Mouse (Mus musculus) forebrain, embryonic 16.5 days (tissue): ENCODE results near the gene Creb3l2. TPM values are rescaled to one million over a fixed set of nuclear protein-coding genes. Genes with fewer than 3 reads are reported as not detected.

ENCODE experiments used
- ATAC-seq: fragments of 200-750 bp; cut with Nextera tagmentation; 2 replicates; pipeline ENCODE4 v1.8.0; 2017; ENCODE audit warnings: mild to moderate bottlenecking, moderate library complexity
- H3K27ac ChIP-seq: fragments of 300-500 bp; sonication (generic); 2 replicates; pipeline ENCODE4 v1.5.1; 2014; ENCODE audit warnings: low read length, control low read depth
- H3K27me3 ChIP-seq: fragments of 300-500 bp; sonication (generic); replicated peaks from 2 replicates; pipeline ENCODE4 v1.6.1; 2014; ENCODE audit warnings: low read length; ENCODE audit not compliant: control insufficient read depth, insufficient read depth
- H3K36me3 ChIP-seq: fragments of 300-500 bp; sonication (generic); 2 replicates; pipeline ENCODE4 v1.6.1; 2014; ENCODE audit not compliant: control insufficient read depth, insufficient read depth
- H3K4me1 ChIP-seq: fragments of 300-500 bp; sonication (generic); replicated peaks from 2 replicates; pipeline ENCODE4 v1.6.1; 2014; ENCODE audit warnings: low read length; ENCODE audit not compliant: control insufficient read depth, insufficient read depth
- H3K4me2 ChIP-seq: fragments of 300-500 bp; sonication (generic); 2 replicates; pipeline ENCODE4 v1.6.1; 2014; ENCODE audit warnings: mild to moderate bottlenecking, low read length, control low read depth
- H3K4me3 ChIP-seq: fragments of 300-500 bp; sonication (generic); replicated peaks from 2 replicates; pipeline ENCODE4 v1.5.1; 2014; ENCODE audit warnings: mild to moderate bottlenecking, low read length, control low read depth
- H3K9ac ChIP-seq: fragments of 300-500 bp; sonication (generic); replicated peaks from 2 replicates; pipeline ENCODE4 v1.6.1; 2014; ENCODE audit warnings: low read depth, low read length, control low read depth
- H3K9me3 ChIP-seq: fragments of 300-500 bp; sonication (generic); 2 replicates; pipeline ENCODE4 v1.6.1; 2016; ENCODE audit warnings: low read length; ENCODE audit not compliant: control insufficient read depth
- WGBS: fragments of 180-500 bp; shearing (Covaris S2); extraction: QIAGEN DNeasy Blood & Tissue Kit; methylation state at CpG from one replicate; pipeline ENCODE4 v1.1.7; 2014; 5-methylcytosine and 5-hydroxymethylcytosine counted together
- polyA plus RNA-seq: library from polyadenylated mRNA; unstranded; fragments of >200 nt; fragmentation: Nextera tagmentation; extraction: Ambion mirVana; gene quantifications from 2 replicates; pipeline ENCODE4 v1.2.1, GENCODE M21; 2015

Creb3l2 gene
- polyA plus RNA-seq, 1 experiment from 2014 or later, result 3.0 TPM

GRCm38 (mm10) chr6:37291171-37291570 is 150.8 kb downstream of the Creb3l2 start:
- no peak overlapping the region for H3K27ac ChIP-seq
- H3K9me3 ChIP-seq, result no peaks in the 10 kb centered on the region
- H3K9ac ChIP-seq, result no peak overlapping the region
- no peaks in the 10 kb centered on the region for H3K27me3 ChIP-seq
- H3K4me3 ChIP-seq, result no peak overlapping the region
- ATAC-seq, result no peak
- no peaks in the 10 kb centered on the region for H3K36me3 ChIP-seq
- H3K4me1 ChIP-seq, result 0 out of 2 replicates have a peak, but pooled peaks cover 4% of the 10 kb centered on the region
- WGBS, result 96% methylated on average over 1 of the region's 1 CpGs
- no peak overlapping the region for H3K4me2 ChIP-seq

GRCm38 (mm10) chr6:37290691-37291090 is 151.3 kb downstream of the Creb3l2 start:
- 92% methylated on average over 3 of the region's 3 CpGs for WGBS
- H3K27ac ChIP-seq, result no peak overlapping the region
- ATAC-seq, result no peak

GRCm38 (mm10) chr6:37286134-37286533 is 155.8 kb downstream of the Creb3l2 start:
- H3K9ac ChIP-seq, result no peak overlapping the region
- H3K4me2 ChIP-seq, result no peak overlapping the region
- H3K4me3 ChIP-seq, result no peak overlapping the region
- whole genome bisulfite sequencing, result 92% methylated on average over 4 of the region's 4 CpGs
- H3K9me3 ChIP-seq, result no peaks in the 10 kb centered on the region
- ATAC-seq, result no peak
- no peaks in the 10 kb centered on the region for H3K27me3 ChIP-seq
- H3K4me1 ChIP-seq, result no peaks in the 10 kb centered on the region
- no peak overlapping the region for H3K27ac ChIP-seq
- H3K36me3 ChIP-seq, result no peaks in the 10 kb centered on the region

More at GRCm38 (mm10) chr6:37290691-37291090, 151.3 kb downstream of the Creb3l2 start:
- Histone ChIP-seq H3K9ac (no peak overlapping the region), H3K27me3 (no peaks in the 10 kb centered on the region), H3K4me1 (0 out of 2 replicates have a peak, but pooled peaks cover 4% of the 10 kb centered on the region), H3K9me3 (no peaks in the 10 kb centered on the region), H3K36me3 (no peaks in the 10 kb centered on the region), H3K4me3 (no peak overlapping the region), H3K4me2 (no peak overlapping the region)

- Histone ChIP-seq H3K4me1 (no peaks in the 10 kb centered on the region), H3K27me3 (no peaks in the 10 kb centered on the region), H3K4me3 (no peak overlapping the region), H3K9me3 (no peaks in the 10 kb centered on the region), H3K36me3 (no peaks in the 10 kb centered on the region), H3K27ac (no peak overlapping the region), H3K4me2 (no peak overlapping the region), H3K9ac (no peak overlapping the region)
- ATAC-seq, result no peak
- WGBS, result 94% methylated on average over 9 of the region's 9 CpGs
Observed at GRCm38 (mm10) chr6:37284879-37285278, 157.1 kb downstream of the Creb3l2 start.

- Histone ChIP-seq H3K4me3 (no peak overlapping the region), H3K4me2 (no peak overlapping the region), H3K9ac (no peak overlapping the region), H3K4me1 (no peaks in the 10 kb centered on the region), H3K27ac (no peak overlapping the region), H3K27me3 (no peaks in the 10 kb centered on the region), H3K9me3 (no peaks in the 10 kb centered on the region), H3K36me3 (no peaks in the 10 kb centered on the region)
- ATAC-seq, result no peak
- WGBS, result 73% methylated on average over 2 of the region's 2 CpGs
Observed at GRCm38 (mm10) chr6:37283336-37283735, 158.6 kb downstream of the Creb3l2 start.

- WGBS, result 57% methylated on average over 1 of the region's 1 CpGs
Observed at GRCm38 (mm10) chr6:37282659-37283058, 159.3 kb downstream of the Creb3l2 start.

More at GRCm38 (mm10) chr6:37282659-37283058, 159.3 kb downstream of the Creb3l2 start:
- Histone ChIP-seq H3K9ac (no peak overlapping the region), H3K4me2 (no peak overlapping the region), H3K27me3 (no peaks in the 10 kb centered on the region), H3K27ac (no peak overlapping the region; the same call in 1 of the 2 replicates), H3K9me3 (no peaks in the 10 kb centered on the region), H3K36me3 (no peaks in the 10 kb centered on the region), H3K4me3 (no peak overlapping the region), H3K4me1 (no peaks in the 10 kb centered on the region)
- ATAC-seq, result no peak

Other genes with a start within 250 kb of the Creb3l2 start
- 9.6 and 10.5 TPM in 2 replicates for gene Dgki, start 142.0 kb downstream of the Creb3l2 start, polyA plus RNA-seq
- not detected in 2 replicates for gene Akr1d1, start 88.0 kb upstream of the Creb3l2 start, polyA plus RNA-seq